ENCODE assay signal across 27 mouse cellular contexts in the genomic region with DNA sequence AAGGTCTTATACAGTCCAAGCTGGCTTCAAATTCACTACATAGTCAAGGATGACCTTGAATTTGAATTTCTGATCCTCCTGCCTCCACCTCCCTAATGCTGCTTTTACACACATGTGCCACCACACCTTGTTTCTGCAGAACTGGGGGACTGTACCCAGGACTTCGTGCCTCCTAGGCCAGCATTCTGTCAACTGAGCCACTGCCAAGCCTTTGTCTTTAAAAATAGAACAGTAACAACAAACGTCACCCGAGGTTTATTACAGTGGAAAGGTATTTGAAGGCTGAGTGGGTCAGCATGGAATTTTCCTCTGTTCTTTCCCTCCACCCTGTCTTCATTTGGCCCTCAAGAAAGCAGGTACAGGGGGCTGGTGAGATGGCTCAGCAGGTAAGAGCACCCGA.
"Had no signal": no experiment of that assay in that cellular context is flagged by ENCODE, and none has a peak within 500 bp of the region (broad histone marks: within the 10 kb centered on the region; RNA-seq: fewer than 3 reads in every experiment).

No protein-coding gene starts in this region.

- H3K9ac ChIP-seq: embryonic facial prominence, embryonic 12.5 days; embryonic facial prominence, embryonic 13.5 days; embryonic facial prominence, embryonic 15.5 days; forebrain, embryonic 12.5 days; forebrain, embryonic 13.5 days; forebrain, embryonic 15.5 days; forebrain, postnatal 0 days had no signal

- H3K9me3 ChIP-seq: embryonic facial prominence, embryonic 10.5 days; embryonic facial prominence, embryonic 12.5 days; embryonic facial prominence, embryonic 13.5 days; embryonic facial prominence, embryonic 15.5 days; forebrain, embryonic 10.5 days; forebrain, embryonic 12.5 days; forebrain, embryonic 13.5 days; forebrain, embryonic 15.5 days had no signal

- H3K27me3 ChIP-seq: embryonic facial prominence, embryonic 12.5 days; embryonic facial prominence, embryonic 13.5 days; embryonic facial prominence, embryonic 15.5 days; forebrain, embryonic 12.5 days; forebrain, embryonic 13.5 days; forebrain, embryonic 15.5 days had no signal

- ATAC-seq: forebrain, embryonic 13.5 days; forebrain, embryonic 14.5 days; forebrain, embryonic 15.5 days; forebrain, embryonic 16.5 days; forebrain, postnatal 0 days had no signal

- DNase-seq: cerebellum, adult 18-20 months; cerebellum, adult 2 months; cerebellum, adult 8-10 months; cerebellum, adult 9-10 months; cerebellum, adult 9-11 months; cerebellum, postnatal 10 days; cerebellum, postnatal 14 days; cerebellum, postnatal 25 days; cerebellum, postnatal 36 days; embryo, embryonic 11 days; forebrain, postnatal 0 days; gastrocnemius, adult 2 months; gastrocnemius, postnatal 10 days; gastrocnemius, postnatal 14 days; gastrocnemius, postnatal 25 days; gastrocnemius, postnatal 36 days; heart, adult 11 months had no signal

- H3K4me3 ChIP-seq: embryonic facial prominence, embryonic 10.5 days; embryonic facial prominence, embryonic 12.5 days; embryonic facial prominence, embryonic 13.5 days; embryonic facial prominence, embryonic 15.5 days; forebrain, embryonic 10.5 days; forebrain, embryonic 12.5 days; forebrain, embryonic 13.5 days; forebrain, embryonic 15.5 days; gastrocnemius, adult 2 months had no signal

- H3K4me2 ChIP-seq: embryonic facial prominence, embryonic 12.5 days; embryonic facial prominence, embryonic 13.5 days; embryonic facial prominence, embryonic 15.5 days; forebrain, embryonic 12.5 days; forebrain, embryonic 13.5 days; forebrain, embryonic 15.5 days had no signal

- H3K36me3 ChIP-seq: embryonic facial prominence, embryonic 10.5 days; embryonic facial prominence, embryonic 12.5 days; embryonic facial prominence, embryonic 13.5 days; embryonic facial prominence, embryonic 15.5 days; forebrain, embryonic 10.5 days; forebrain, embryonic 12.5 days; forebrain, embryonic 15.5 days had no signal

- H3K4me1 ChIP-seq: embryonic facial prominence, embryonic 10.5 days; embryonic facial prominence, embryonic 12.5 days; embryonic facial prominence, embryonic 13.5 days; embryonic facial prominence, embryonic 15.5 days; forebrain, embryonic 10.5 days; forebrain, embryonic 12.5 days; forebrain, embryonic 13.5 days; forebrain, embryonic 15.5 days had no signal

- H3K27ac ChIP-seq: embryonic facial prominence, embryonic 10.5 days; embryonic facial prominence, embryonic 12.5 days; embryonic facial prominence, embryonic 13.5 days; embryonic facial prominence, embryonic 15.5 days; forebrain, embryonic 10.5 days; forebrain, embryonic 12.5 days; forebrain, embryonic 13.5 days; forebrain, embryonic 15.5 days; gastrocnemius, adult 2 months had no signal
